13 mouse cellular contexts compared by ENCODE assay signal in the genomic region with DNA sequence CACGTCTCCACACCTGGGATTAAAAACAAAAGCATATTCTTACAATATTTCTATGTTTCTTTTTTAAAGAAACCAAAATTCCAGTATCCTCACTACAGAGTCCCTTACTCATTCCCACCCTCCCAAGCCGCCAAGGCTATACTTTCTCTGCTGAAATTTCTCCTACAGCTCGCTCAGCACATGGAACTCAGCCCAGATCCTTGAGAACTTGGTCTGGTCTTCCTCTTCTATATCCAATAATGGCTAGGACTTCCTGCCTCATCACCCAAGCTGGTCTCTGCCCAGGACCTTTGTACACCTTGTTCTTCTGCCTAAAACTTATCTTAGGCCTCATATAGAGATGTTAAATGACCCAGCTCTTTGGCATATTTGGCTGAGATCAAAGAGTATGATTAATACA.
"Had no signal": no experiment of that assay in that cellular context is flagged by ENCODE, and none has a peak within 500 bp of the region (broad histone marks: within the 10 kb centered on the region; RNA-seq: fewer than 3 reads in every experiment).

No protein-coding gene starts in this region.

- H3K4me3 ChIP-seq: limb, embryonic 15.5 days; liver, embryonic 12.5 days; midbrain, embryonic 12.5 days; neural tube, embryonic 13.5 days; stomach, embryonic 15.5 days had no signal

- H3K27ac ChIP-seq: liver, embryonic 12.5 days; neural tube, embryonic 13.5 days; stomach, embryonic 15.5 days had no signal

- DNase-seq: kidney, postnatal 10 days; kidney, postnatal 4 days; lung, embryonic 14.5 days; lung, postnatal 10 days; lung, postnatal 4 days; retina, postnatal 1 day; right cerebral cortex, postnatal 14 days; thymus, postnatal 36 days had no signal
